Mouse (Mus musculus) testis, adult 2 months (tissue): ENCODE measurements around the gene Megf8. TPM values are rescaled to one million over a fixed set of nuclear protein-coding genes. Genes with fewer than 3 reads are reported as not detected.

ENCODE experiments used
- H3K27ac ChIP-seq: fragments of 200-500 bp; 2 replicates; pipeline ENCODE4 v1.5.1; 2012; ENCODE audit warnings: low read depth, low read length; ENCODE audit not compliant: control insufficient read depth, insufficient read depth
- H3K27me3 ChIP-seq: fragments of 200-500 bp; 2 replicates; pipeline ENCODE4 v1.6.1; 2012; ENCODE audit warnings: mild to moderate bottlenecking, low read length, moderate library complexity; ENCODE audit not compliant: control insufficient read depth, insufficient read depth
- H3K36me3 ChIP-seq: fragments of 200-500 bp; 2 replicates; pipeline ENCODE4 v1.6.1; 2012; ENCODE audit warnings: mild to moderate bottlenecking, low read length; ENCODE audit not compliant: control insufficient read depth, insufficient read depth
- H3K4me1 ChIP-seq: fragments of 200-500 bp; 2 replicates; pipeline ENCODE4 v1.6.1; 2012; ENCODE audit warnings: low read length; ENCODE audit not compliant: control insufficient read depth, insufficient read depth
- H3K4me3 ChIP-seq: fragments of 200-500 bp; 2 replicates; pipeline ENCODE4 v1.5.1; 2012; ENCODE audit warnings: low read depth, mild to moderate bottlenecking, low read length, moderate library complexity, mixed read lengths; ENCODE audit not compliant: control insufficient read depth
- CTCF ChIP-seq: fragments of 200-500 bp; IDR thresholded peaks from 2 replicates; pipeline ENCODE4 v1.5.1; 2012; ENCODE audit warnings: low read depth, mild to moderate bottlenecking, inconsistent platforms, low read length, moderate library complexity; ENCODE audit not compliant: control insufficient read depth, insufficient read depth, insufficient replicate concordance
- POLR2A ChIP-seq: fragments of 200-500 bp; IDR thresholded peaks from 2 replicates; pipeline ENCODE4 v1.6.1; 2012; ENCODE audit warnings: low read depth, mild to moderate bottlenecking, inconsistent platforms, low read length, moderate library complexity; ENCODE audit not compliant: control insufficient read depth
- polyA plus RNA-seq: library from polyadenylated mRNA; depleted of rRNA; stranded (reverse); fragments of >200 nt; gene quantifications from 2 replicates; pipeline ENCODE4 v1.2.3, GENCODE M21; 2012

Gene Megf8
- polyA plus RNA-seq, 1 experiment: 17.0 TPM

DNA sequence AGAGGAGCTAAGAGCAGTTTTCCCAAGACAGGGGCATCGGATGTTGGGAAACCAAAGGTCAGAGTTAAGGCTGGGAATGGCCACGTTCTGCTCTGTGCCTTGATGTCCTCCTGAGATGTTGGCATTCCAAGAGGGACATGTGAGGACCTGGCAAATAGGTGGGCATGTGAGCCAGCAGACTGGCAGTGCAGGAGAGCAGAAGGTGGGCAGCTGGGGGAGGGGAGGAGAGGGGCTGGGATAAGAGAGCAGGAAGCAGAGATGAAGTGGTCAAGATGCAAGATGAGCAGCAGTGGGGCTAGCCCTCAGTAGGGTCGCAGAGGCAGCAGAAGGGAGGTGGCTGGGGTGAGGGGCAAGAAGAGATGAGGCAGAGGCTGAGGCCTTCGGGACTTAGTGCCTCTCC is 66.9 kb downstream of the Megf8 start:
- H3K27ac ChIP-seq: no peak overlapping the region
- H3K27me3 ChIP-seq: no peaks in the 10 kb centered on the region
- peaks cover 12% of the 10 kb centered on the region for H3K4me1 ChIP-seq
- no peaks in the 10 kb centered on the region; the same call in 1 of the 2 replicates for H3K36me3 ChIP-seq
- no peak overlapping the region for H3K4me3 ChIP-seq
- TF ChIP-seq CTCF (no peak), POLR2A (no peak)

DNA sequence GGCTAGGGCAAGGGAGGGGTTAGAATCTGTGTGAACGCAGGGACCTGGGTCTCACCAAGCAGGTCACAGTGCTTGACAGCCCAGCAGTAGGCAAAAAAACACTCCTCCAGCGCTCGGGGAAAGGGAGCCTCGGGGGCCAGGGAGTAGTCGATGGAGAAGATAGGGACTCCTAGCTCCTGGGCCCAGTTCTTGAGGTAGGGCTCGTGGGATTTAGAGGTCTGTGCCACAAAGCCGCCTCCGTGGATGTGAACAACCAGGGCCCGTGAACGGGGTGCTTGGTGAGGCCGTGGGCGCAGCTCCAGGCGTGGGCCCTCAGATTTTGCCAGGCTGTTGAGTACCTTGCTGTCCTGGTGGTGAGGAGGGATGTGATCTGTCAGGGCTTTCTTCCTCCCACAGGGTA is 67.4 kb downstream of the Megf8 start:
- TF ChIP-seq CTCF (no peak), POLR2A (no peak)
- Histone ChIP-seq H3K27me3 (no peaks in the 10 kb centered on the region), H3K4me1 (peaks cover 11% of the 10 kb centered on the region), H3K27ac (no peak overlapping the region), H3K36me3 (no peaks in the 10 kb centered on the region; the same call in 1 of the 2 replicates), H3K4me3 (no peak overlapping the region)

DNA sequence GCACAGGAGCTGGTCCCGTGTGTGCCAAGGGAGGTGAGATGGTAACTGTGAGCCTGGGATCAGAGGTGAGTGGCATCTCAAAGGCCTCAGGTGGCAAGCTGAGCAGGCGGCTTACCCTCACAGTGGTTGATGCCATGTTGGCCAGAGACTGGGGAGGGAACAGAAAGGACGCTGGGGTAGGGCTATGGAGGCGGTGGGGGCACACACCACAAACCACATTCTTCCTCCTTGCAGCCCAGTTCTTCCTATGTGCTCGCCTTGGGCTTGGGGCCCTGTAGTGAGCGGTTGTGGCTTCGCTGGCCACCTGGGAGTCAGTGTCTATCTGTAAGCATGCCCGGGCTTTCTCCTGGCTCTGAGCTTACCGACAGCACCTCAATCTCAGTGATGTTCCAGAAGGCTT is 67.9 kb downstream of the Megf8 start:
- Histone ChIP-seq H3K36me3 (no peaks in the 10 kb centered on the region; the same call in 1 of the 2 replicates), H3K27ac (no peak overlapping the region), H3K4me3 (no peak overlapping the region), H3K27me3 (no peaks in the 10 kb centered on the region), H3K4me1 (peaks cover 9% of the 10 kb centered on the region)
- TF ChIP-seq CTCF (no peak), POLR2A (no peak)

DNA sequence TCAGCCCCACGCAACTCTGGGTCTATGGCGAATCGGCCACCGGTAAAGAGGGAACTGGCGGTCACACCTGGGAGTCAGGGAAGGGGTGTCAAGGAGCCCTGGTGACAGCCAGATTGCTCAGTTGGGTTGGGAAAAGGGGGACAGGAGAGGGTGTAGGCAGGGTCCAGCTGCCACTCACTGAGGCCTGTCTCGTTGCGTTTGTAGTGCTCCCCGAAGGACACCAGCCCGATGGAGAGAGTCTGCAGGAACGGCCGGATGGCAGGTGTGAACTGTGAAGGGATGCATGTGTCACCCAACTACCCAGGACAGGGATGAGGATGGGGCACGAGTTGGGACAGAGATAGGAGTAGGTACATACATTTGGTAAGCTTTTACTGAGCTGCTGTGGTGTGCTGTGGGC is 68.3 kb downstream of the Megf8 start:
- Histone ChIP-seq H3K27ac (no peak overlapping the region), H3K4me3 (no peak overlapping the region), H3K4me1 (peaks cover 6% of the 10 kb centered on the region), H3K27me3 (no peaks in the 10 kb centered on the region), H3K36me3 (no peaks in the 10 kb centered on the region; the same call in 1 of the 2 replicates)
- TF ChIP-seq POLR2A (no peak), CTCF (no peak)

GRCm38 (mm10) chr7:25385850-25386555 is 69.0 kb downstream of the Megf8 start:
- Histone ChIP-seq H3K36me3 (no peaks in the 10 kb centered on the region; the same call in 1 of the 2 replicates), H3K4me3 (no peak overlapping the region), H3K27me3 (no peaks in the 10 kb centered on the region), H3K4me1 (peaks cover 2% of the 10 kb centered on the region), H3K27ac (peak overlapping the region; percentile 50; the same call in 1 of the 2 replicates)
- no peak for TF ChIP-seq POLR2A
- TF ChIP-seq CTCF: no peak

DNA sequence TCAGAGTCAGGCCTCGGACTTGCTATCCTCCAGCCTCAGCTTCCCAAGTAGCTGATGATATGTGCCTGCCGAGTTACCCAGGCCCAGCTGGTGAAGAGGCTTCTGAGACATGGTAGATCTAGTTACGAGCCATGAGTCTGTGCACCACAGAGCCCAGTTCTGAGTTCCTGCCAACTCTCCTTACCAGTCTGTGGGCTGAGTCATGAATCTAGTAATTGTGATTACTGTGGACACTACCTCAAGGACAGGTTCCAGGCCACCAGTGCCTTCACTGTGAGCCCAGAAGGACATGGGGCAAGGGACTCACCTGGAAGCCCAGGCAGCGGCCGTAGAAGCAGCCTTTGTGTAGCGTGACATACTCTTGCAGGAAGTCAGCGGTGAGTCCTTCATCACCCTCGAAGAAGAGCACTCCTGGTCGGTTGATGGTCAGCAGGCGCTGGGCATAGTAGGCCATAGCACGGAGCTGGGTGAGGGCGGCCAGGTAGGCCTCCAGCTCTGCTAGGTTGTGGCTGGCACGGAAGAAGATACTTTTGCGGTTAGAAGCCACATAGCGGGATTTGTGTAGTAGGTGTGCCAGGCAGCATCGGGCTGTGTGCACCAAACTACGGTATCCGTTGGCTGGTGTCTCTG is 71.0 kb downstream of the Megf8 start:
- H3K36me3 ChIP-seq: no peaks in the 10 kb centered on the region
- no peak overlapping the region for H3K27ac ChIP-seq
- peaks cover 2% of the 10 kb centered on the region for H3K4me1 ChIP-seq
- TF ChIP-seq POLR2A (no peak), CTCF (no peak)
- H3K27me3 ChIP-seq: no peaks in the 10 kb centered on the region
- no peak overlapping the region for H3K4me3 ChIP-seq

- no peaks in the 10 kb centered on the region for H3K27me3 ChIP-seq
- TF ChIP-seq CTCF (no peak), POLR2A (no peak)
Measured at GRCm38 (mm10) chr7:25388916-25389315, 72.0 kb downstream of the Megf8 start.

More at GRCm38 (mm10) chr7:25388916-25389315, 72.0 kb downstream of the Megf8 start:
- Histone ChIP-seq H3K4me1 (peaks cover 2% of the 10 kb centered on the region), H3K36me3 (no peaks in the 10 kb centered on the region), H3K27ac (peak overlapping the region; percentile 47; the same call in 1 of the 2 replicates), H3K4me3 (no peak overlapping the region)
